Mouse (Mus musculus) T-cell, adult 66 days (primary cell): ENCODE results near the gene Gm47289. TPM values are rescaled to one million over a fixed set of nuclear protein-coding genes. Genes with fewer than 3 reads are reported as not detected.

Experiments
- total RNA-seq, 2 experiments: library from RNA; stranded (reverse); gene quantifications; 3 replicates in 1 of 2; 4 replicates in 1 of 2; pipeline ENCODE4 v1.2.4; 2023

The Gm47289 gene
- total RNA-seq: not detected

DNA sequence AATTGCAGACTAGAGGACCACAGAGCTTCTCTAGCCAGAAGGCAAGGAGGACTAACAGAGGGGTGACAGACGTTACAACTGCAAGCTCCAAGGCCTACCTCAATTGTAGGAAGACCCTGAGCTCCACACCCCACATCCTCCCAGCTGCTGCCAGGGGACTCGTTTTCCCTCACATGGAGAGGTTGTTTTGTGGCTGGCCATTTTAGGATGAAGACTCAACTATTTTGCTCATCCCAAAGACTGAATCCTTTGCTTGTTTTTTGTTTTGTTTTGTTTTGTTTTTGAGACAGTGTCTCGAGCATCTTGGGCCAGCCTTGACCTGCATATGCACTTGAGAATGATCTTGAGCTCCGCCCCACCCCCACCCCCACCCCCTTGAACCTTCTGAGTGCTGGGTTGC lies at the start of gene Gm47289:
Gene Gm47289, plus strand, starts transcription at position 301 of the 400 bp plus-strand sequence.

DNA sequence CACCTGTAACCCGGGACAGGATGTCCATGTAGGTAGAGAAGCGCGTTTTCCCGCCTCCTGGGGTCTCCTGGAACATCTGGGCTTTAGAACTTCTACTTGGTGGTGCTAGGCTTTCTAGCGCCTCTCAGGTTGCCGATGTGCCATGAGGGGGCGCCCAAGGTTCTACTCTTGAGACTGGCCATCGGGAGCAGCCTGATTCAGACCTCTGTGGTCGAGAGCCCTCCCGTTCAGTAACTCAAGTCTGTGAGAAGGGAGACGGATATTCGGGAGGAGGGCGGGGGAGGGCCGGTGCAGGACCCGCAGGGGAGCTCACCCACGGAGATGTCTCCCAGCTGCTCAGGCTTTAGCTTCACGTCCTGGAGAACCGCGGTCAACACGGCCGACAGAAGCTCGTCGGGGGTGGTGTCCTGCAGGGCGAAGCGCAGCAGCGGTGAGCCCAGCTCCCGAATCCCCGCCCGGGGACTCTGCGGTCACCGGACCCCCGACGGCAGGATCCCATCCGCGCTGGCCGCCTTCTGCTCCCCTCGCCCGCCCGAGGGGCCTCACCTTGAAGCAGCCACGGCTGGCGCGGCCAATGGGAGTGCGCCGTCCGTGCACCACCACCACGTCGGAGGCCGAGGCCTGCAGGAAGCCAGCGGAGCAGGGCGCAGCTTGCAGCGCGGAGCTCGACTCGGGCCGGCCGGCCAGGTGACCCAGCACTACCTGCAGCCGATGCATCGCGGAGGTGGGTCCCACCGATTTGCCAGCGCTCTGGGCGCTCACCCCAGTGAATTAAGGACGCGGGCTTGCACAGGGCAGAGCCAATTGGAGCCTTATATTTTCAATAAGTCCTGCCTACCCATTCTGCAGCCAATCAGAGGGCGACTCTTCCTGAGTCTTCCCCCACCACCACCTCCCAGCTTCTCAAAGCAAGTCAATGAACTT lies 2.4 kb upstream of the Gm47289 start, which contains the start of gene Acaa1b:
Gene Acaa1b, minus strand, starts transcription at position 816 of the 924 bp plus-strand sequence.

DNA sequence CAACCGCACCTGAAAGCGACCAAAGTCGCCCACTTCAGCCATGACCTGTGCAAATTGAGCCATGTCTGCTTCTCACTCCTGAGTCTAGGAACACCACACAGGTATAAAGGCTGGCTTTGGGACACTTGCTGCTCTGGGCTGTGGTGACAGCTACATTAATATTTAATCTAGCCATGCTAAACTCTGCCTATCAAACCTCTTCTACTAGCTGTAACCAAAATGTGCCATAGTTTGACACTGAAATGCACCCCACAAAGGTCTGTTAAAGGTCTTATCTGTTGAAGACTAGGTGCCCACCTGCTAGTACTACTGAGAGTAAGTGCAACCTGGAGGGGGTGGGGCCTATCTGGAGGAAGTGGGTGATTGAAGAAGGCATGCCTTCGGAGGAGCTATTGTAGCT lies 50.0 kb downstream of the Gm47289 start, which contains the start of gene Slc22a13:
Gene Slc22a13, minus strand, starts transcription at position 101 of the 400 bp plus-strand sequence.

Other genes with a start within 250 kb of the Gm47289 start
- gene Ctdspl, start 232.7 kb upstream of the Gm47289 start, total RNA-seq: 1 to 10 TPM in 1 of 2 experiments, under 1 TPM in 1; 0.95 to 1.3 TPM
- 1 to 10 TPM in 1 of 2 experiments, under 1 TPM in 1; 0.83 to 1.2 TPM for gene Vill, start 106.4 kb upstream of the Gm47289 start, total RNA-seq
- gene Plcd1, start 65.7 kb upstream of the Gm47289 start, total RNA-seq: 1 to 10 TPM in 1 of 2 experiments, under 1 TPM in 1; 0.52 to 1.2 TPM
- gene Dlec1, start 56.7 kb upstream of the Gm47289 start, total RNA-seq: under 1 TPM; 0.38 to 0.41 TPM
- gene Acaa1b, start 2.1 kb upstream of the Gm47289 start, total RNA-seq: 1 to 10 TPM in 1 of 2 experiments, under 1 TPM in 1; 0.79 to 1.2 TPM
- gene Slc22a13, start 49.9 kb downstream of the Gm47289 start, total RNA-seq: not detected
- 10 to 100 TPM; 43.8 to 46.8 TPM for gene Oxsr1, start 163.3 kb downstream of the Gm47289 start, total RNA-seq
- 10 to 100 TPM; 55.5 to 57.2 TPM for gene Acaa1a, start 180.5 kb downstream of the Gm47289 start, total RNA-seq
- gene Myd88, start 182.2 kb downstream of the Gm47289 start, total RNA-seq: 10 to 100 TPM; 48.2 to 49.0 TPM
- 1 to 10 TPM; 1.5 to 3.0 TPM for gene Xylb, start 198.2 kb downstream of the Gm47289 start, total RNA-seq
- gene Slc22a14, start 206.4 kb downstream of the Gm47289 start, total RNA-seq: not detected
- under 1 TPM; 0.44 to 0.89 TPM for gene Acvr2b, start 243.0 kb downstream of the Gm47289 start, total RNA-seq